Mouse (Mus musculus) liver, postnatal 0 days (tissue): ENCODE results near the gene Foxl1.

Source experiments
- CTCF ChIP-seq: sonication (generic); IDR thresholded peaks from 2 replicates; pipeline ENCODE4 v1.5.1; 2016; ENCODE audit warnings: antibody characterized with exemption, low read depth
- EP300 ChIP-seq: IDR thresholded peaks from 2 replicates; pipeline ENCODE4 v1.6.1; 2016; ENCODE audit warnings: antibody characterized with exemption, low read depth, mild to moderate bottlenecking

DNA sequence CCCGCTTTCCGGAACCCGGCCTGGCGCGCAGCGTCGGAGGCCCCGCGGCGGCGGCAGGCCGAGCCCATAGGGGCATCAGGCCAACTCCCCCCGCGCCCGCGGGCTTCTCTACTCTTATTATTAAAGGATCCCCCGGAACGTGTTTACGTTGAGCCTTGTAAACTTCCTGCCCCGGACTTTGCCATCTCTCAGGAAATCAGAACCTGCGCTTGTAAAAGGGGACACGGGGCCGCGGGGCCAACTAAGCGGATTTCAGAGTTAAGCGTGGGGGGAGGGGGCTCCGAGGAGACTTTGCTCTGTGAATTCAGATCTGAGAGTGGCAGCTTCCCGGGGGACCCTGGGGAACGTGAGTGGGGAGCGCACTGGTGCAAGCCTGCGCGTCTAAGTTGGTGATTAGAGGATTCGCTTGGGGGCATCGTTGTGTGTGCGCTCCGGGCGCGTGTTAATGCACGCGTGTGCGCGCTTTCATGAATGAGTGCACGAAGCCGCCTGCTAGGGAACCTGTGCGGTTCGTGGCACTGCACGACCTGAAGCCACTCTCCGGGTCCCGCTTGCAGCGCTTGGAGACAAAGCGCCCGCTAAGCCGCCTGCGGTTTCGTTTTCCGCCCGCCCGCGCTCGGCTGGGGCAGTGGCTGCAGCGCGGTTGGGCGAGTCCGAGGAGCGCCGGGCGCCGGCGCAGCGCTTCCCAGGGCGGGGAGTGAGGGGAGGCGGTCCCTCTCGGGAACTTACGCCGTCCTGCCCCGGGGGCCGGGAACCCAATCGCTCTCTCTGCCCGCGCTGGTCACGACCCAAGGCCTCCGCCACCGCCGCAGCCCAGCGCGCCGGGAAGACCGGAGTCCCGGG, 44.4 kb upstream of the Foxl1 start:
- TF ChIP-seq CTCF (no peak), EP300 (no peak)
